Mouse (Mus musculus) myocyte (in vitro differentiated cells): ENCODE measurements around the gene Tenm1. TPM values are rescaled to one million over a fixed set of nuclear protein-coding genes. Genes with fewer than 3 reads are reported as not detected.

Experiments used
- H3K27me3 ChIP-seq: one replicate; pipeline ENCODE4 v1.6.1; 2011; ENCODE audit not compliant: control insufficient read depth, insufficient read depth, insufficient read length
- H3K36me3 ChIP-seq: one replicate; pipeline ENCODE4 v1.6.1; 2011; ENCODE audit not compliant: control insufficient read depth, insufficient read depth
- H3K4me2 ChIP-seq: one replicate; pipeline ENCODE4 v1.6.1; 2011; ENCODE audit warnings: low read depth, control low read depth
- H3K4me3 ChIP-seq: one replicate; pipeline ENCODE4 v1.5.1; 2011; ENCODE audit warnings: mild to moderate bottlenecking, control low read depth, moderate library complexity
- H3K79me2 ChIP-seq: one replicate; pipeline ENCODE4 v1.6.1; 2011; ENCODE audit not compliant: control insufficient read depth, insufficient read depth
- H3ac ChIP-seq: one replicate; pipeline ENCODE4 v1.6.1; 2011; ENCODE audit not compliant: control insufficient read depth, insufficient read length
- CEBPB ChIP-seq: IDR thresholded peaks from 2 replicates; pipeline ENCODE4 v1.6.1; 2011; ENCODE audit warnings: mild to moderate bottlenecking, moderate library complexity; ENCODE audit not compliant: poor library complexity, insufficient read depth, severe bottlenecking
- E2F4 ChIP-seq: IDR thresholded peaks from one replicate; pipeline ENCODE4 v1.6.1; 2011; ENCODE audit warnings: mild to moderate bottlenecking, control low read depth, moderate library complexity; ENCODE audit not compliant: insufficient read depth
- MAX ChIP-seq: IDR thresholded peaks from one replicate; pipeline ENCODE4 v1.6.1; 2011; ENCODE audit warnings: low read depth, mild to moderate bottlenecking, control low read depth
- MYOD1 ChIP-seq, 3 experiments: IDR thresholded peaks; one replicate each; pipeline ENCODE4 v1.6.1; 2011; ENCODE audit warnings: control low read depth in 2 of 3, low read depth in 2 of 3, mild to moderate bottlenecking in 2 of 3, moderate library complexity in 1 of 3; ENCODE audit not compliant: insufficient read length in 2 of 3, control insufficient read depth in 1 of 3
- MYOG ChIP-seq, 3 experiments: IDR thresholded peaks; one replicate each; pipeline ENCODE4 v1.6.1; 2011; ENCODE audit warnings: control low read depth in 2 of 3, low read depth in 2 of 3, mild to moderate bottlenecking in 2 of 3; ENCODE audit not compliant: insufficient read length in 2 of 3, control insufficient read depth in 1 of 3, insufficient read depth in 1 of 3
- POLR2A ChIP-seq: IDR thresholded peaks from one replicate; pipeline ENCODE4 v1.6.1; 2011; ENCODE audit warnings: low read depth, mild to moderate bottlenecking, control low read depth, moderate library complexity; ENCODE audit not compliant: insufficient read length
- POLR2AphosphoS2 ChIP-seq: IDR thresholded peaks from one replicate; pipeline ENCODE4 v1.6.1; 2011; ENCODE audit warnings: low read depth, control low read depth; ENCODE audit not compliant: insufficient read length
- REST ChIP-seq: IDR thresholded peaks from one replicate; pipeline ENCODE4 v1.6.1; 2011; ENCODE audit warnings: mild to moderate bottlenecking, control low read depth, moderate library complexity; ENCODE audit not compliant: insufficient read depth, insufficient read length
- SRF ChIP-seq: IDR thresholded peaks from one replicate; pipeline ENCODE4 v1.6.1; 2011; ENCODE audit warnings: low read depth; ENCODE audit not compliant: control insufficient read depth, insufficient read length
- TCF12 ChIP-seq: IDR thresholded peaks from one replicate; pipeline ENCODE4 v1.6.1; 2011; ENCODE audit warnings: mild to moderate bottlenecking, control low read depth; ENCODE audit not compliant: poor library complexity, insufficient read depth, severe bottlenecking
- TCF3 ChIP-seq: IDR thresholded peaks from one replicate; pipeline ENCODE4 v1.6.1; 2011; ENCODE audit warnings: low read depth, control low read depth; ENCODE audit not compliant: insufficient read length
- USF1 ChIP-seq: IDR thresholded peaks from one replicate; pipeline ENCODE4 v1.6.1; 2011; ENCODE audit warnings: low read depth, mild to moderate bottlenecking, control low read depth, moderate library complexity
- polyA plus RNA-seq: library from polyadenylated mRNA; unstranded; fragments of >200 nt; fragmentation: generic; extraction: Trizol; gene quantifications from one replicate; pipeline ENCODE4 v1.2.1, GENCODE M21; 2012; ENCODE audit warnings: missing spikeins

Tenm1 gene
- polyA plus RNA-seq, 1 experiment: not detected

- H3K27me3 ChIP-seq: no peaks in the 10 kb centered on the region
- no peaks in the 10 kb centered on the region for H3K79me2 ChIP-seq
- no peak overlapping the region for H3ac ChIP-seq
- no peak overlapping the region for H3K4me2 ChIP-seq
- H3K36me3 ChIP-seq: no peaks in the 10 kb centered on the region
- TF ChIP-seq TCF12 (no peak), E2F4 (no peak), TCF3 (no peak), MYOD1 (IDR thresholded peaks at IDR 0.05; ENCODE audit: control insufficient read depth in 1 of 3, insufficient read length in 2 of 3, low read depth in 2 of 3) (no peak), REST (no peak), POLR2AphosphoS2 (no peak), POLR2A (no peak), CEBPB (no peak), MYOG (IDR thresholded peaks at IDR 0.05; ENCODE audit: control insufficient read depth in 1 of 3, insufficient read depth in 1 of 3, insufficient read length in 2 of 3, low read depth in 2 of 3) (no peak), SRF (no peak)
- no peak overlapping the region for H3K4me3 ChIP-seq
Observed at GRCm38 (mm10) chrX:42545076-42545475, 883.9 kb downstream of the Tenm1 start.

DNA sequence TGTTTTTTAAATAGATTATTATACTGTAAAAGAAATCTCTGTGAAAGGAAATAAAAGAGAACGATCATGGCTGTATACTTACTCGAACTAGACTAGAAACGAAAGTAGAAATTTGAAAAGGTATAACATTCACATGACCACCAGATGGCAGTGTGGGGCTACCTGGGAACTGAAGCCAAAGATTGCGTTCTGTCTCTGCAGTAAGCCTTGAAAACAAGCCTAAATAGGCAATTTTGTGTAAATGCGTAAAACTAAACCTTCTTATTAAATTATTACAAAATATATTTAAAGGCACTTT lies 888.2 kb downstream of the Tenm1 start:
- Histone ChIP-seq H3K36me3 (no peaks in the 10 kb centered on the region), H3ac (no peak overlapping the region), H3K4me3 (no peak overlapping the region), H3K27me3 (no peaks in the 10 kb centered on the region), H3K79me2 (no peaks in the 10 kb centered on the region), H3K4me2 (peak overlapping the region; percentile 68)
- TF ChIP-seq MYOD1 (IDR thresholded peaks at IDR 0.05; ENCODE audit: control insufficient read depth in 1 of 3, insufficient read length in 2 of 3, low read depth in 2 of 3) (no peak), SRF (no peak), POLR2AphosphoS2 (no peak), TCF12 (no peak), POLR2A (no peak), MAX (no peak), TCF3 (no peak), USF1 (no peak), MYOG (IDR thresholded peaks at IDR 0.05; ENCODE audit: control insufficient read depth in 1 of 3, insufficient read depth in 1 of 3, insufficient read length in 2 of 3, low read depth in 2 of 3) (no peak), REST (no peak), E2F4 (no peak)

DNA sequence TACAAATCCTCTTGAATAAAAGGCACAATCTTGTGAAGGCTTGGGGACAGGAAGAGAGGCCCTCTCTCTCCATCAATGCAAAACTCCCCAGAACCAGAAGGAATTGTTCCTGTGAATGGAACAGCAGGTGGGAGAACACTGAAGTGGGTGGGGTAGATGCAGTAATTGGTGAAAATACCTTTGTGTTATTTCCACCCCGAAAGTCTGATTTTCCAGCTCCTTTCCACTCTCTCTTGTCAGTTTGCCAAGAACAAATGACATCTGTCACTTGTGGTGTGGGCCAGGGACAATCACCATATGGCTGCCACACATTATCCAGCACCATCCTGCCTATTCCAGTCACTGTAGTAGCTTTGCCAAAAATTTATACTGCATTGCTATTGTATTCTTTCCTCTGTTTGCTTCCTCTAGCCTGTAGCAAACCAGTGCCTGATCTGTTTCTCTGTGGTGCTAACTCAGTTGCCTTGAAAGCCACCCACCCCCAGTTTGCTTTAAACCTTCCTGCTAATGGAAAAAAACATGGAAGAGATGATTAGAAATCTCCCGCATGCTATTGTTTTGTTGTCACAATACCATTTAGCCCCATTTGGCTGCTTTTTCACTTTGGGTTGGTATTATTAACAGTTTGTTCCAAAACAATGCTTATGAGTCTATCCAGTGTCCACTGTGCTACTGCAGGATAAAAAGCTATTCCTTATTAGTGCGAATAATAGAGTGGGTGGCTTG lies 888.7 kb downstream of the Tenm1 start:
- Histone ChIP-seq H3ac (no peak overlapping the region), H3K4me3 (no peak overlapping the region), H3K27me3 (no peaks in the 10 kb centered on the region), H3K79me2 (no peaks in the 10 kb centered on the region), H3K36me3 (no peaks in the 10 kb centered on the region), H3K4me2 (peak overlapping the region; percentile 68)
- TF ChIP-seq TCF3 (no peak), MYOG (IDR thresholded peaks at IDR 0.05; ENCODE audit: control insufficient read depth in 1 of 3, insufficient read depth in 1 of 3, insufficient read length in 2 of 3, low read depth in 2 of 3) (no peak), MYOD1 (IDR thresholded peaks at IDR 0.05; ENCODE audit: control insufficient read depth in 1 of 3, insufficient read length in 2 of 3, low read depth in 2 of 3) (no peak), POLR2A (no peak), E2F4 (no peak), CEBPB (no peak), TCF12 (no peak), POLR2AphosphoS2 (no peak), USF1 (no peak), REST (no peak), MAX (no peak), SRF (no peak)

- Histone ChIP-seq H3K4me2 (no peak overlapping the region), H3ac (no peak overlapping the region), H3K36me3 (no peaks in the 10 kb centered on the region), H3K4me3 (no peak overlapping the region), H3K79me2 (no peaks in the 10 kb centered on the region), H3K27me3 (no peaks in the 10 kb centered on the region)
- TF ChIP-seq E2F4: no peak
- no peak for TF ChIP-seq TCF3
- TF ChIP-seq TCF12: no peak
- no peak for TF ChIP-seq CEBPB
- no peak for TF ChIP-seq POLR2AphosphoS2
- no peak for TF ChIP-seq MYOD1 (IDR thresholded peaks at IDR 0.05; ENCODE audit: control insufficient read depth in 1 of 3, insufficient read length in 2 of 3, low read depth in 2 of 3)
- no peak for TF ChIP-seq SRF
- no peak for TF ChIP-seq POLR2A
- no peak for TF ChIP-seq REST
Observed at GRCm38 (mm10) chrX:42530703-42531102, 898.2 kb downstream of the Tenm1 start.

DNA sequence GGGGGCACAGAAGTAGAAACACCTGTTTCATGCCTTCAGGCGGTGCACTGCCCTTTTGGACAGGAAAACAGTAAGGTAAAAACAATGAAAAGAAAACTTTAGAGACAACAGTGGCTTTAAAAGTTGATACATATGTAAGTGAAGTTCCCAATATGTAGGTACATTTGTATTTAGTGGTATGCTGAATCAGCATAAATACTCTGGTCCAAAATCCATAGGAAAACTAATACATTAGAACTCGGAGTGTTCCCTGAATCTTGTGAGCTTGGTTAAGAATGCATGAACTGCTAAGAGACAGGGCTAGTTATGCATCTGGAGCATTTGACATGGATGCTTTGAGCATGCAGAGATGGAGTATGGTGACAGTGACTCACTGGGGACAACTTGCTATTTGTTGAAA lies 906.1 kb downstream of the Tenm1 start:
- Histone ChIP-seq H3K36me3 (no peaks in the 10 kb centered on the region), H3K4me2 (no peak overlapping the region), H3K4me3 (no peak overlapping the region), H3K27me3 (no peaks in the 10 kb centered on the region), H3ac (no peak overlapping the region), H3K79me2 (no peaks in the 10 kb centered on the region)
- TF ChIP-seq MYOG (IDR thresholded peaks at IDR 0.05; ENCODE audit: control insufficient read depth in 1 of 3, insufficient read depth in 1 of 3, insufficient read length in 2 of 3, low read depth in 2 of 3) (no peak), REST (no peak), USF1 (no peak), TCF3 (no peak), POLR2AphosphoS2 (no peak), CEBPB (no peak), POLR2A (no peak), MAX (no peak), SRF (no peak), E2F4 (no peak), TCF12 (no peak)
